Mouse (Mus musculus): Measurements from ENCODE around the gene Cpped1.

The Cpped1 gene

GRCm38 (mm10) chr16:11845309-11845708 lies 63.9 kb downstream of the Cpped1 start:
- no peak for DNase-seq (ENCODE audit: low read depth in 1 of 2, low spot score in 2 of 2)

DNA sequence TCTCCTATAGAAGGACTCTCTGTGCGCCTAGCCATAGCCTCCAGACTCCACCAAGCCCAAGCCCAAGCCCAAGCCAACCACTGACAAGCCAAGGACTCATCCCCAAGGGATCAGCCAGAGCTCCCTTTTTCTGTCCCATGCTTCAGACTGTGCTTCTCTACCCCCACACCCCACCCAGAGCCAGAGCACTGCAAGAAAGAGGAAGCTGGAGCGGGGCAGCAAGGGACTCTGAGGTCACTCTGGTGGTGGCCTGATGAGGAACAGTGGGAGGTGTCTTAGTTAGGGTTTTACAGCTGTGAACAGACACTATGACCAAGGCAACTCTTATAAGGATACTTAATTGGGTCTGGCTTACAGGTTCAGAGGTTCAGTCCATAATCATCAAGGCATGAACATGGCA lies 65.8 kb downstream of the Cpped1 start:
- DNase-seq (ENCODE audit: low read depth in 1 of 2, low spot score in 2 of 2): peak in 1 of 2 experiments; percentile 22

DNA sequence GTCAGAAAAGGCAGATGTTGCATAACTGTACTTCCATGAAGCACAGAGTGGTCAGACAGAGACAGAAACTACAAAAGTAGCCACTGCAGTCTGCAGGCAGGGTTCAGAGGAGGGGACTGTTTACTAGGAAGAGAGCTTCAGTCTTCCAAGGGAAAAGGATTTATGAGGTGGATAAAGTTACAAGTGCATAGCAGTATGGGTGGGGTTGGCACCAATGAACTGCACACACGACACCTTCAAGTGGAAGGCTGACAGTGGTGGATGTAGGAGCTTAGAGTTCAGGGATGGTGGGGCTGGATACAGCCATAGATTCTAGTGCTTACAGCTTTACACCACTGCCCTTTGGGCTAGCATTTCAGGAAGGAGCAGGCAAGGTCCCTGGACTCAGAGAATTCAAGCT lies 75.8 kb downstream of the Cpped1 start:
- no peak for DNase-seq (ENCODE audit: low read depth in 1 of 2, low spot score in 2 of 2)

- no peak for DNase-seq (ENCODE audit: low read depth in 1 of 2, low spot score in 2 of 2)
Observed at GRCm38 (mm10) chr16:11828816-11829215, 80.4 kb downstream of the Cpped1 start.

DNA sequence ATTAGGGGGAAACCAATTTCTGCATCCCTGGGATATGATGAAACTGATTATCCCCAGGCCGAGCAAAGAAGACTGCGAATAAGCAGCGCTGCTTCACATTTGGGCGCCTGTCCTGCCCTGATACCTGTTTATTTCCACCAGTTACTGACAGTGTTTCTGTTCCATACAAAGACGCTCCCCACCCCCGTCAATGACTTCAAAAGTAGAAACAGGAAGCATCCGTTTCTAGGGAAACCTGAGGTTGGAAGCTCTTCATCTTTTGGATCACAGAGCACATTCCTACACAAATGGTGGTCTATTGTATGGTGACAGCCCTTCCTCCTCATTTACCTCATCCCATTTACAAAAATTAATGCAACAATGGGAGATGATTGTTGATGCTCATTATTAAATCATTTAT lies 84.4 kb downstream of the Cpped1 start:
- no peak for DNase-seq (ENCODE audit: low read depth in 1 of 2, low spot score in 2 of 2)

DNA sequence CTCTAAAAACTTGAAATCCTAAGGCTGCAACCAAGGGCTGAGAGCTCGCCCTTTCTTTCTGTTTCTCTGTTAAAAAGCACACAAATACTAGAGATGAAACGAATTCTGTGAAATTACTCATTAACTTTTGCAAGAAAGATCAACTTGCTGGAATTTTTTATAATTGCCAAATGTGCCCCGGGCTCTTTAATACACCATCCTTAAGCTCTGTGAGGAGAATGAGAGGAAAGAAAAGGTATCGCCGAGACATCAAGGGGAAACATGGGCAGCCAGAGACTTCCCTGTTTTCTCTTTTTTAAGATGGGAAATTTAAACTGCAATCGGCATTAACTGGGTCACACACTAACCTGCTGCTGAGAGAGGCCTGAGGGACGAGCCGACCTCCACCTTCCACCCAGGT lies 84.9 kb downstream of the Cpped1 start:
- DNase-seq (ENCODE audit: low read depth in 1 of 2, low spot score in 2 of 2): no peak

DNA sequence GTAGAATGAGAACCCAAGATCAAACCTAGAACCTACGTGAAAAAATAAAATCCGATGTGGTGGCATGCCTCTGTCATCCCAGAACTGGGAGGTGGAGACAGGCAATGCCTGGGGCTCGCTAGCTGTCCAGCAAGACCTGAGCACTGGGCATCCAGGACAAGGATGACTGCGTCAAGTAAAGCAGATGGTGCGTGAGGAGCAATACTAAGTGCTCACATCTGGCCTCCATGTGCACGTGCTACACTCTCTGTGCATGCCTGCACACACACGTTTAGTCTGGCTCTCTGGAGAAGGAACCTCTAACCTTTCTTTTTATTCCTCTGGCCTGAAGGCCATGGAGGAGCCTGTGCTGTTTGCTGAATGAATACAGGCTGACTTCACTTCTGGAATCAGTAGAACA lies 88.5 kb downstream of the Cpped1 start:
- DNase-seq (ENCODE audit: low read depth in 1 of 2, low spot score in 2 of 2): no peak

GRCm38 (mm10) chr16:11814935-11815650 lies 94.2 kb downstream of the Cpped1 start:
- DNase-seq (ENCODE audit: low read depth in 1 of 2, low spot score in 2 of 2): no peak

DNA sequence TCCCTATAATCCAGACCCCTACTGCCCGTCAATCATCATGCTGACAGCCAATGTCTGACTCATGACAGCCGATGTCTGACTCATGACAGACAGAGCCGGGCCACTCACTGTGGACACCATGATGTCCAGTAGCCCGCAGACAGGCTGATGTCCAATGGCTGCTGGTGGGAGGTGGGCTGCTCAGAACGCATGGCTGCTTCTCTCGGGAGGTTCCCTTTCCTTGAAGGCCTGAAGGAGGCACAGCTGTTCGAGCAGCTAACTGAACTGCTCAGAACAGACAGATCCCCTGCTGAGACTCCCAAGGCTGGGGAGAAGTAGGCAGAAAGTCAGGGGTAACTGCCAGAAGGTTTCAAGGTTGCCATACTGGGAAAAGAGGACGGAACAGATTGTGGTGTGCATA lies 97.1 kb downstream of the Cpped1 start:
- DNase-seq (ENCODE audit: low read depth in 1 of 2, low spot score in 2 of 2): no peak

DNA sequence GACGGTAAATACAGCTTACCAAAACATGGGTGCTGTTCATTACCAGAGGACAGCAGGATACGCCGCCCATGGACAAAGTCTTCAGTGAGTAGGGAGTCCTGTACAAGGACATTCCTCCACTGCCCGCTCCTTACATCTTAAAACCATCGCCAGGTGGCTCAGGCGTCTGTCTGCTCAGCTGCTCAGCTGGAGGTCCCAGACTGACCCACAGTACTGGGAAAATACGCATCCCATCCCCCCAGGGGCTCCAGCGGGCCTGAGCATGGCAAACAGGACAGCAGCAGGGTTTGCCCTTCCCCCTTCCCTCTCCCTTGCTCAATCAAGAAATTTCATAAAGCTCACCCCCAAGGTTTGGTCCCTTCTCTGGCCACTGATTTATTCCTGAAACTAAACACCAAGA lies 99.6 kb downstream of the Cpped1 start:
- no peak for DNase-seq (ENCODE audit: low read depth in 1 of 2, low spot score in 2 of 2)

- no peak for DNase-seq (ENCODE audit: low read depth in 1 of 2, low spot score in 2 of 2)
Observed at GRCm38 (mm10) chr16:11801960-11802539, 107.2 kb downstream of the Cpped1 start.

DNA sequence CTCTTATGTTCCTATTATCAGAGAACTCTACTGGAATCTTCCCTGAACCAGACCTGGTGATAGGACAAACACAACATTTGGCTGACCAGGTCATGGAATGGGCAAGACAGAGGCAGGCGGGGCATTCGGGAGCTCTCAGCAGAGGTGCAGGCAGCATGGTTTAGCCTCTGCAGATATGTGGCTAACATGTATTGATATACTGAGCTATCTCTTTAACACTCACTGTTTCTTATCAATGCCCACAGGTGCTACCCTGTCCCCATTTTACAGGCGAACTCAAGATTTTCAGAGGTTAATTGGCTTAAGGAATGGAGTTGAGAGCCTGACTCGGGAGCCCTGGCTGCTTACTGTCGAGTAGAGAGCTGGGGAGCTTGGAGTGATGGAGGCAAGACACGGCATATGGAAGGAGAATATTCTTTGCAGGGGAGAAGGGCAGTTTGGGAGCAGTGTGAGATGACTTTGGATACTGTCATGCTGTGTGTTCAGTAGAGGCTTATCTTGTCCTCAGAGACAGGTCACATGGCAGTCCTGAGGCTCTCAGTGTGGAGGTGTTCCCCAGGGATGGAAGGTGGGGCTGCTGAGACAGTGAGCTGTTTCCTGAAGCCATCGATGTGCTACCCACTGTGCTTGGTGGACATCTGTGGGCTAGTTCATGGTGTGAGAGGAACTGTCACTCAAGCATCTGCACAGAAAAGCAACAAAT lies 113.3 kb downstream of the Cpped1 start:
- DNase-seq (ENCODE audit: low read depth in 1 of 2, low spot score in 2 of 2): no peak

DNA sequence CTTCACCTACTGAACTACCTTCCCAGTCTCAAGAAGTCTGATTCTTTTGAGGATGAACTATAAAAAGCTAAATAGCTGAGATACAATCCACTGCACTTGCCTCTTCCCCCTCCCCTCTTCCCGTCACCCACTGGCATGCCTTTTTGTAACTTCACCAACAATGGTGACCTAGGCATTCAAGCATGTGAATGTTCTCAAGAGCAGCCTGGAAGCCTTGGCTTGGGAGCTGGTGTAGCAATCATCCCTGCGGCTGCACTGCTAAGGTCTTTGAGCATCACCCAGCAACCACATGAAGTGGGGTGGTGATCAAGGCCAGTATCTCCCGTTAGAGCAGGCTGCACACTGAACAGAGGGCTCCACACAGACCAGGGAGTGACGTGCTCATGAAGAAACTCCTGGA lies 114.6 kb downstream of the Cpped1 start:
- no peak for DNase-seq (ENCODE audit: low read depth in 1 of 2, low spot score in 2 of 2)

- DNase-seq (ENCODE audit: low read depth in 1 of 2, low spot score in 2 of 2): no peak
Observed at GRCm38 (mm10) chr16:11793391-11793790, 115.9 kb downstream of the Cpped1 start.

- DNase-seq (ENCODE audit: low read depth in 1 of 2, low spot score in 2 of 2): no peak
Observed at GRCm38 (mm10) chr16:11790476-11790875, 118.8 kb downstream of the Cpped1 start.

GRCm38 (mm10) chr16:11785806-11786205 lies 123.4 kb downstream of the Cpped1 start:
- no peak for DNase-seq (ENCODE audit: low read depth in 1 of 2, low spot score in 2 of 2)

DNA sequence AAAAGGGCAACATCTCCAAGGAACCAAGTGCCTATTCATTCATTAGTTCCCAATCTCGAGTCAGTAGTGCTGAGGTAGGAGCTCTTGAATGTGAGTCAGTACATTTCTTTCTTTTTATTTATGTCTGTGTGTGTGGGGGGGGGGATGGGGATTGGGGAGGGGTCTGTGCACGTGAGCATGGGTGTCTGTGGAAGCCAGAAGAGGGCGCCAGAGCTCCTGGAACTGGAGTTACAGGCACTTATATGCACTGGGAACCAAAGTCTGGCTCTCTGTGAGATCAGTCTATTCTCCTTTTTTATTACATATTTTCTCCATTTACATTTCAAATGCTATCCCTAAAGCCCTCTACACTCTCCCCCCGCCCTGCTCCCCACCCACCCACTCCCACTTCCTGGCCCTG lies 124.9 kb downstream of the Cpped1 start:
- no peak for DNase-seq (ENCODE audit: low read depth in 1 of 2, low spot score in 2 of 2)

GRCm38 (mm10) chr16:11783337-11783736 lies 125.9 kb downstream of the Cpped1 start:
- DNase-seq (ENCODE audit: low read depth in 1 of 2, low spot score in 2 of 2): no peak

DNA sequence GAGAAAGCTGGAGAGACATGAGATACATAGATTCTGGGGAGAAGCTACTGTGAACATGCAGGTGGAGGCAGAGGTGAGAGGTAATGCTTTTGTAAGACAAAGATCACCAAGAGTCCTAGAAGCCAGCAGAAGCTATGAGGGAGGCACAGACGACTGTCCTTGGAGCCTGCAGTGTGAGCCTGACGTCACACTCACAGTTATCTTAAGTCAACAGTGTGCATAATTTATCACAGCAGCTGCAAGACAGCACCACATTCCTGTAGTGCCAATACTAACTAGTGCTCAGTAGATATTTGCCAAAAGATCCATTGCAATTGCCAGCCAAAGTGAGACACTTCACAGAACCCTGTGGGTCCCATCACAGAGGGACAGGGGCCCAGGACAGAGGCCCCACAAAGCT lies 127.2 kb downstream of the Cpped1 start:
- DNase-seq (ENCODE audit: low read depth in 1 of 2, low spot score in 2 of 2): no peak

DNA sequence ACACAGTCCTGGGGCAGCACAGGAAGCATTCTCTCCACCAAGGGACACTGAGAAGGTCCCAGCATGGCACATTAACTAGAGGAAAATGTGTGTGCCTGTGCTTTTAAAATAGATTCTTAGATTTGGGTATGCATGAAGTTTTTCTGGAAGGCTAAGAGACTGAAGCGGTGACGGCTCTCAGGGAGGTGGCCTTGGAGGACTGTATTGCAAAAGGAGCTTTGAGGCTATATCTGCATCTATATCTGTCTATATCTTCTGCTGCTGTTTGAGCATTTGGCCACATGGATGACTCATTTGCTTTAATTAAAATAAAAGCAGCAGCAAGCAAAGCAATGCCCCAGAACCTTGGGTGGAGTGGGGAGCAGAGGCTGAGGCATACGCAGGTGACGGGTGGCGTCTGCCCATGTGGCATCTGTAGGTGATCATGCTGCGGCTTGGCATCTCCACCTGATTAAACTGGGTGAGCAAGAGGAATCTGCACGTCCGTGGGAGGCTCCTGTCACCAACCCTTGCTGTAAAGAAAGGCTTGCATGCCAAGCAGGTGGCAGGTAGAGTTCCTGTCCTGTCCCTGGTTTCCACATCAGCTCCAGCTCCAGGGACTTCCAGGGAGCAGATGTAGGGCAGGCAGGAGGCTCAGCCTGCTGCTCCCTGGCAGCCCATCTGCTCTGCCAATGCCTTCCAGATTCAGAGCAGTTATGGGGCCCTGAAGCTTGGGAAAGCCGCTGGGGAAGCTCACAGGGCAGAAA lies 130.4 kb downstream of the Cpped1 start:
- DNase-seq (ENCODE audit: low read depth in 1 of 2, low spot score in 2 of 2): no peak

GRCm38 (mm10) chr16:11778191-11778590 lies 131.1 kb downstream of the Cpped1 start:
- DNase-seq (ENCODE audit: low read depth in 1 of 2, low spot score in 2 of 2): no peak

- DNase-seq (ENCODE audit: low read depth in 1 of 2, low spot score in 2 of 2): no peak
Observed at GRCm38 (mm10) chr16:11776528-11776927, 132.7 kb downstream of the Cpped1 start.

Measured in monocyte, adult 2 months (primary cell).